Mouse (Mus musculus) heart, embryonic 15.5 days (tissue): ENCODE results near the gene Dmpk. TPM values are rescaled to one million over a fixed set of nuclear protein-coding genes. Genes with fewer than 3 reads are reported as not detected.

ENCODE experiments used
- ATAC-seq: fragments of 200-750 bp; cut with Nextera tagmentation; replicated peaks from 2 replicates; pipeline ENCODE4 v1.8.0; 2017; ENCODE audit warnings: low read depth, moderate TSS enrichment; ENCODE audit not compliant: insufficient number of reproducible peaks, insufficient read depth, low FRiP score
- H3K27ac ChIP-seq: fragments of 300-500 bp; sonication (generic); 2 replicates; pipeline ENCODE4 v1.5.1; 2015; ENCODE audit warnings: mild to moderate bottlenecking, inconsistent platforms
- H3K27me3 ChIP-seq: fragments of 300-500 bp; sonication (generic); 2 replicates; pipeline ENCODE4 v1.6.1; 2015; ENCODE audit warnings: inconsistent platforms
- H3K36me3 ChIP-seq: fragments of 300-500 bp; sonication (generic); 2 replicates; pipeline ENCODE4 v1.6.1; 2015; ENCODE audit warnings: mild to moderate bottlenecking, inconsistent platforms
- H3K4me1 ChIP-seq: fragments of 300-500 bp; sonication (generic); replicated peaks from 2 replicates; pipeline ENCODE4 v1.6.1; 2015; ENCODE audit warnings: inconsistent platforms
- H3K4me2 ChIP-seq: fragments of 300-500 bp; sonication (generic); 2 replicates; pipeline ENCODE4 v1.6.1; 2015; ENCODE audit warnings: inconsistent platforms, mild to moderate bottlenecking, moderate library complexity
- H3K4me3 ChIP-seq: fragments of 300-500 bp; sonication (generic); 2 replicates; pipeline ENCODE4 v1.5.1; 2015; ENCODE audit warnings: mild to moderate bottlenecking, inconsistent platforms
- H3K9ac ChIP-seq: fragments of 300-500 bp; sonication (generic); 2 replicates; pipeline ENCODE4 v1.6.1; 2015; ENCODE audit warnings: mild to moderate bottlenecking, inconsistent platforms
- H3K9me3 ChIP-seq: fragments of 300-500 bp; sonication (generic); replicated peaks from 2 replicates; pipeline ENCODE4 v1.6.1; 2016; ENCODE audit warnings: inconsistent platforms
- WGBS: fragments of 180-500 bp; shearing (Covaris S2); methylation state at CpG from one replicate; pipeline ENCODE4 v1.1.7; 2015; ENCODE audit warnings: mixed read lengths; 5-methylcytosine and 5-hydroxymethylcytosine counted together
- polyA plus RNA-seq: library from polyadenylated mRNA; unstranded; fragments of >200 nt; fragmentation: Nextera tagmentation; extraction: Ambion mirVana; gene quantifications from 2 replicates; pipeline ENCODE4 v1.2.1, GENCODE M21; 2015

Dmpk gene
- polyA plus RNA-seq, result 51.9 and 57.3 TPM in 2 replicates

DNA sequence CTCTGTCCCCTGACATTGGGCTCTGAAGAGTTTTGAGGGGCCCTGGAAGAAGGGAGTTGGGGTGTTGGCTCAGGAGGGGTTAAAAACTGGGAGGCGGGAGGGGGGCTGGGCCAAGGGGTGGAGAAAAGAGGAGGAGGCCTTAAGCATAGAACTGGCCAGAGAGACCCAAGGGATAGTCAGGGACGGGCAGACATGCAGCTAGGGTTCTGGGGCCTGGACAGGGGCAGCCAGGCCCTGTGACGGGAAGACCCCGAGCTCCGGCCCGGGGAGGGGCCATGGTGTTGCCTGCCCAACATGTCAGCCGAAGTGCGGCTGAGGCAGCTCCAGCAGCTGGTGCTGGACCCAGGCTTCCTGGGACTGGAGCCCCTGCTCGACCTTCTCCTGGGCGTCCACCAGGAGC is at the start of gene Dmpk:
Dmpk (plus strand) TSS at position 149 of the 400 bp plus-strand sequence.
- H3K36me3 ChIP-seq, result peaks cover 43% of the 10 kb centered on the region
- H3K9ac ChIP-seq, result peak within 1 kb of the TSS; percentile 47
- H3K4me3 ChIP-seq, result peak within 1 kb of the TSS; percentile 46
- 27% methylated on average over 10 of the region's 10 CpGs for WGBS
- H3K4me2 ChIP-seq, result peak within 1 kb of the TSS; percentile 63
- H3K4me1 ChIP-seq, result peaks cover 71% of the 10 kb centered on the region
- ATAC-seq, result peak; percentile 71
- peak within 1 kb of the TSS; percentile 86 for H3K27ac ChIP-seq
- no peaks in the 10 kb centered on the region for H3K27me3 ChIP-seq
- H3K9me3 ChIP-seq, result no peaks in the 10 kb centered on the region

DNA sequence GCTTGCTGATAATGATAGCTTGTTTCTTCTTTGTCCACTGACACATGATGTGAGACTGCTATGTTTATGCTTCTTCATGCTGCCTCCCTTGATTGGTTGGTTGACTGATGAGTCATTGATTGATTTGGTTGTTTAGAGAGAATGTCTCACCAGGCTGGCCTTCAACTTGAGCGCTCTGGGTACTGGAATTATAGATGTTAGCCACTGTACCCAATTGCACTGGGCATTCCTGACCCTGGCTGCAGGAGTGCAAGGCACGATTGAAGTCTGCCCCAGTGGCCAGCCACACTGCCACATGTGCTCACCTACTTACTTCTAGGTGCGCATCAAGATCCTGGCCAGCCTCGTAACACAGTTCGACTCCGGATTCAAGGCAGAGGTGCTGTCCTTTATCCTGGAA is 39.0 kb upstream of the Dmpk start:
- Histone ChIP-seq H3K4me3 (no peak overlapping the region), H3K9ac (no peak overlapping the region), H3K27me3 (no peaks in the 10 kb centered on the region), H3K27ac (no peak overlapping the region), H3K4me2 (no peak overlapping the region), H3K9me3 (no peaks in the 10 kb centered on the region), H3K36me3 (peaks cover 98% of the 10 kb centered on the region), H3K4me1 (no peaks in the 10 kb centered on the region)
- WGBS, result 95% methylated on average over 6 of the region's 6 CpGs
- no peak for ATAC-seq

DNA sequence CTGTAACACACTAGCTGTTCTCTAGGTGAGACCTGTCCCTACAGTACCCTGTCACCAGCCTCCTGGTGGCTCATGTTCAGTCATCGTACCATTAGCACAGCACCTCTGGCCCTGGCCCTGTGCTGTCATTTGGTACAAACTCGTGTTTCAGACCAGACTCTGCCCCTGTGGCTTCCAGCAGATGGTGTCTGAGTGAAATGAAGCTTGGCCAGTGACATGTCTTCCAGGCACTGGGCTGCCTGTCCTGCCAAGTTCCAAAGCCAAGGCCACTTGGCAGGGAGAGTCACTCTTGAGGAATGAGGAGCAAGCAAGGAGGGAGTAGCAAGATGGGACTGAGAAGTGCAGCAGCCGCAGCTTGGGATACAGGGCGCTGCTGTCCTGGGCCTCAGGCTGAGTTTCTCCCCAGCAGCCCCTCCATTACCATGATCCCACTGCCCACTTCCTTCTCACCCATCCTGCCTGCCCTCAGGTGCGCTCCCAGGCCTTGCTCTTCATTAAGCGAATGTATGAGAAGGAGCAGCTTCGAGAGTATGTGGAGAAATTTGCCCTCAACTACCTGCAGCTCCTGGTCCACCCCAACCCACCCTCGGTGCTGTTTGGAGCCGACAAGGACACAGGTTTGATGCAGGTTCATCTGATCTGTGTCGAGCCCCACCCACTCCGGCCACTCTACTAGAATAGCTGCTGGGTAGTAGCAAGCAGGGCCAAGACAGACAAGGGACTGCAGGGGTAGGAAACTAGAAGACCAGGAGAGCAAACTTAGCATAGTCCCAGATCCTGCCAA is 37.2 kb upstream of the Dmpk start:
- H3K27me3 ChIP-seq, result no peaks in the 10 kb centered on the region
- no peak overlapping the region for H3K9ac ChIP-seq
- no peaks in the 10 kb centered on the region for H3K9me3 ChIP-seq
- no peak overlapping the region for H3K4me3 ChIP-seq
- H3K4me1 ChIP-seq, result no peaks in the 10 kb centered on the region
- 89% methylated on average over 11 of the region's 11 CpGs for WGBS
- no peak overlapping the region for H3K27ac ChIP-seq
- H3K4me2 ChIP-seq, result no peak overlapping the region
- peaks cover 98% of the 10 kb centered on the region for H3K36me3 ChIP-seq
- ATAC-seq, result no peak

DNA sequence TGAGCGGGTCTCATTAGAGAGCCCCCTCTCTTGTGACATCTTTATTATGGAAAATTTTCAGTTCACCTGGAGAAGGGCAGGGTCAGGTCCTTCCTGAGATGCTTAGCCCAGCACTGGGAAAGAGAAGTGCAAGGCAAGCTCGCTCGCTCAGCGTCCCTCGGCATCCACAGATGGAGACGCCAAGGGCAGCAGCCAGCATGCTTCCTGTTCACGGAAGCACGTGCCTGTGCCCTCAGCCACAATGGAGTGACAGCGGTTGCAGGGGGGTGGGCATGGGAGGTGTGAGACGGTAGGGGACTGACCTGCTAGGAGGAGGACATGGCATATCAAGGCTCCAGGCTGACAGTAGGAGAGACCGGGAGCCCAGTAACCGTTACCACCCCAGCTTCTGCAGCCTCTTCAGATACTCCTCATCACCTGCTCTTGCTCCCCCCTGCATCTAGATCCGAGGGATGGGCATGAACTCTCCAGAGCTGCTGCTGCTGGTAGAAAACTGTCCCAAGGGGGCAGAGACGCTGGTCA is 35.6 kb upstream of the Dmpk start:
- Histone ChIP-seq H3K36me3 (peaks cover 87% of the 10 kb centered on the region), H3K9me3 (no peaks in the 10 kb centered on the region), H3K27ac (no peak overlapping the region), H3K4me3 (no peak overlapping the region), H3K4me2 (no peak overlapping the region), H3K9ac (no peak overlapping the region), H3K4me1 (no peaks in the 10 kb centered on the region), H3K27me3 (no peaks in the 10 kb centered on the region)
- 83% methylated on average over 14 of the region's 14 CpGs for WGBS
- no peak for ATAC-seq

DNA sequence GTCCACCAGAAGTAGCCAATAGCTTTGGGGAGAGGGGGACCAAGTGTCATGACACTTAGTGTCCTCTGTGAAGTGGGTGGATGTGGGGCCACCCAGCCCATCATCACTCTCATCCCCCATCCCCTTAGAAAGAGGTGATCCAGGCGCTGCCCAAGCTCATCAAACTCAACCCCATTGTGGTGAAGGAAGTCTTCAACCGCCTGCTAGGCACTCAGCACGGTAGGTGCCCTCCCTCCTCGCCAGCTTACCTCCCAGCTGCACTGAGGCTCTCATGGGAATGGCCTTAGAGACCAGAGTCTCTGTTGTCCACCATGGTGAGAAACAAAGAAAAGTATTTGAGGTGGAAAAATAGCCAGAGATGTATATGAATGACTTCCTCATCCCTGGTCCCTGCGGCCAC is 34.4 kb upstream of the Dmpk start:
- no peak for ATAC-seq
- WGBS, result 87% methylated on average over 5 of the region's 5 CpGs
- H3K36me3 ChIP-seq, result peaks cover 75% of the 10 kb centered on the region

DNA sequence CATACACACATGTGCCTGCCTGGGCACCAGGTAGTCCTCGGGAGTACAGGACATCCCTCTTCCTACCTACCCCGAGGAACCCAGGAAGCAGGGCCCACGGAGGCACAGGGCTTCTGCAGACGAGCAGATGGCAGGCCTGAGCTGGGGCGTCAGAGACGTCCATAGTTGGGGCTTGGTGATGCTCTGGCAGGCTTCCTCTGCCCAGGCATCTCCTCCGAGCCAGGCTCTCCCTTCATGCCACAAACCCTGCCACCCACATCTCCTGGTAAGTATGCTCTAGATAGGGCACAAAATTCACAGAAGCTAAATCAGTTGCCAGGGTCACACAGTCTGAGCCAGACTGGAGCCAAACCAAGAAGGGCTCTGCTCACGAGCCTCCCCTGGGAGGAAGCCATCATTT is 33.5 kb upstream of the Dmpk start:
- no peaks in the 10 kb centered on the region for H3K27me3 ChIP-seq
- 87% methylated on average over 8 of the region's 8 CpGs for WGBS
- no peak overlapping the region for H3K4me3 ChIP-seq
- H3K9ac ChIP-seq, result no peak overlapping the region
- no peak for ATAC-seq
- H3K9me3 ChIP-seq, result no peaks in the 10 kb centered on the region
- H3K36me3 ChIP-seq, result peaks cover 65% of the 10 kb centered on the region
- H3K27ac ChIP-seq, result no peak overlapping the region
- peaks cover 10% of the 10 kb centered on the region; the same call in 1 of the 2 replicates for H3K4me1 ChIP-seq
- no peak overlapping the region for H3K4me2 ChIP-seq

More for the DNA sequence above, 34.4 kb upstream of the Dmpk start:
- H3K9ac ChIP-seq, result no peak overlapping the region
- H3K27me3 ChIP-seq, result no peaks in the 10 kb centered on the region
- H3K4me1 ChIP-seq, result 0 out of 2 replicates have a peak, but pooled peaks cover 4% of the 10 kb centered on the region
- no peak overlapping the region for H3K27ac ChIP-seq
- H3K9me3 ChIP-seq, result no peaks in the 10 kb centered on the region
- no peak overlapping the region for H3K4me2 ChIP-seq
- H3K4me3 ChIP-seq, result no peak overlapping the region

DNA sequence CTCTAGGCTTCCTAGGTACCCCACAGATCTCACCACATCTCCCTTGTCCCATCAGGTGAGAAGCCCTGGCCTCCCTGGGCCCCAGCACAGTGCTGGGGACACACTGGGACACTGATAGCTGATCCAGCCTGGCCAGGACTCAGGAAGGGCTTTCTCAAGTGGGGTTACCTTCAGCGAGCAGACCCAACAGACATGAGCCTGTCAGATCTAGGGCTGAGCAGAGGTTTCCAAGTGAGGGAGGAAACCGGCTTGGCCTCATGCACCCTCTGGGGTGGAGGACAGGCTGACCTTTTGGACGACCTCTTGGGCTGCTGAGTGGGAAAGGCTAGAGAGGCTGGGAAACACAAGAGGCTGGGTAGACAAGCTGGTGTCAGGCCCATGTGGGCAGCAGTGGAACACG is 32.5 kb upstream of the Dmpk start:
- Histone ChIP-seq H3K27ac (no peak overlapping the region), H3K36me3 (peaks cover 56% of the 10 kb centered on the region), H3K9me3 (no peaks in the 10 kb centered on the region), H3K9ac (no peak overlapping the region), H3K27me3 (no peaks in the 10 kb centered on the region), H3K4me3 (no peak overlapping the region), H3K4me2 (no peak overlapping the region), H3K4me1 (peaks cover 10% of the 10 kb centered on the region; the same call in 1 of the 2 replicates)
- 58% methylated on average over 4 of the region's 4 CpGs for WGBS
- ATAC-seq, result no peak

DNA sequence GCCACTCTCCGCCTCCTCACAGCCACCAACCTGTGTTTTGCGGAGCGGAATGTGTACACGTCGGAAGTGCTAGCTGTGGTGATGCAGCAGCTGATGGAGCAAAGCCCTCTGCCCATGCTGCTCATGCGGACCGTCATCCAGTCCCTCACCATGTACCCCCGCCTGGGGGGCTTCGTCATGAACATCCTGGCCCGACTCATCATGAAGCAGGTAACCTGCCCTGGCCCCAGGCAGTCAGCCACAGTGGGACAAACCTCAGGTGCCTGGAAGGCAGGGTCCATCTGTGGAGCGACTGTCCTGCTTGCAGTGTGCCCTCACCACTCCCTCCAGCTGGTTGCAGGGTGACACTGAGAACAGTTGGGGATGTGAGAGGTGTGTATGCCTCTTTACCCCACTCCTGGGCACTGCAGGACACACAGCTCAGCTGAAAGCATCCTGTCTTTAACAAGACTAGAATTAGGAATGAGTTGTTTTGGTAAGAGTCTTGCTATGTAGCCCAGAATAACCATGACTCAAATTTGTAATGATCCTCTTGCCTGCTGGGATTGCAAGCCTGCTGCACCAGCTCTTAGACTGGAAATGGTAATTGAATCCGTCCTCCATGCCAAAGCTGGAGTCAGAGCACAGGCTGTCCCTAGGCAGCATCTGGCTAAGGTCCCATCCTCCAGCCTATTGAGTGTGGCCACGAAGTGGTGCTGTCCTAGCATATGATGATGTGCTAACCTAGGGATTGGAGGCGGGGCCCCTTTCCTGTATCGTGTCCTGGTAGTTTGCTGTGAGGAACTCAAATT is 31.1 kb upstream of the Dmpk start:
- no peak overlapping the region for H3K4me3 ChIP-seq
- peaks cover 42% of the 10 kb centered on the region for H3K36me3 ChIP-seq
- 86% methylated on average over 15 of the region's 15 CpGs for WGBS
- ATAC-seq, result no peak
- H3K27me3 ChIP-seq, result no peaks in the 10 kb centered on the region
- peaks cover 10% of the 10 kb centered on the region; the same call in 1 of the 2 replicates for H3K4me1 ChIP-seq
- H3K9me3 ChIP-seq, result no peaks in the 10 kb centered on the region
- no peak overlapping the region for H3K4me2 ChIP-seq
- no peak overlapping the region for H3K27ac ChIP-seq
- no peak overlapping the region for H3K9ac ChIP-seq

DNA sequence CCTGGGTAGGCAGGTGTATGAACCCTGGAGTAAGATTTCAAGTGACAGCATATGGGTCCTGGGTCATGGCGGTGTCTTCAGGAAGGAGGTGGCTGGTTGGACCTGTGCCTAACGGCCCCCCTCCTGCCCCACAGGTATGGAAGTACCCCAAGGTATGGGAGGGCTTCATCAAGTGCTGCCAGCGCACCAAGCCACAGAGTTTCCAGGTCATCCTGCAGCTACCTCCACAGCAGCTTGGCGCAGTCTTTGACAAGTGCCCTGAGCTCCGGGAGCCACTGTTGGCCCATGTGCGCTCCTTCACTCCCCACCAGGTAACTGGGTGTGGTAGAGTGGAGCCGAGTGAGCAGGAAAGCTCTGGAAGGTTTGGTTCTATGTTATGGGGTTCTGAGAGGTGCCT is 30.5 kb upstream of the Dmpk start:
- Histone ChIP-seq H3K4me3 (no peak overlapping the region), H3K4me2 (no peak overlapping the region), H3K27me3 (no peaks in the 10 kb centered on the region), H3K9me3 (no peaks in the 10 kb centered on the region), H3K4me1 (peaks cover 10% of the 10 kb centered on the region; the same call in 1 of the 2 replicates), H3K9ac (no peak overlapping the region), H3K27ac (no peak overlapping the region), H3K36me3 (peaks cover 36% of the 10 kb centered on the region)
- 82% methylated on average over 7 of the region's 7 CpGs for WGBS
- no peak for ATAC-seq

DNA sequence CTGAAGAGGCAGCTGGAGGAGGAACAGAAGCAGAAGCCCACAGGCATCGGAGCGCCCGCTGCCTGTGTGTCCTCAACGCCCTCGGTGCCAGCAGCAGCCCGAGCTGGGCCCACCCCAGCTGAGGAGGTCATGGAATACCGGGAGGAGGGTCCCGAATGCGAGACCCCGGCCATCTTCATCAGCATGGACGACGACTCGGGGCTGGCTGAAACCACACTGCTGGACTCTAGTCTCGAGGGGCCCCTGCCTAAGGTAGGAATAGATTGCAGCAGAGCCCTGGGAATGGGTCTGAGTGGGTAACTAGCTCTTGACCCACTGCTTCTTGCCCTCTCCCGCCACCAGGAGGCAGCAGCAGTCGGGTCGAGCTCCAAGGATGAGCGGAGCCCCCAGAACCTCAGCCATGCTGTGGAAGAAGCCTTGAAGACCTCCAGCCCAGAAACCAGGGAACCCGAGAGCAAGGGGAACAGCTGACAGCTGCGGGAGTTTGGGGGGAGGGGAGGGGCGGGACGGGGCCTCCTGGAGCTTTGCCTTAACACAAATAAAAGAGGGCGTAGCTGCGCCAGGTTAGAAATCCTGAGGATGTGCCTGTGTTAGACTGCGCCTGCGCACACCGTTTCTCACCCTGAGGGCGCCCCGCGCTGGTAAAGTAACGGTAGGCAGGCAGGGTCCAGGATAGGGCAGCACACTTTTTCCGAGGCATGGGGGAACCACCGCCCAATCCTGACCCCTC is 29.4 kb upstream of the Dmpk start, which contains the start of gene Rsph6a:
Rsph6a (plus strand) TSS at position 644 of the 730 bp plus-strand sequence.
- Histone ChIP-seq H3K9me3 (no peaks in the 10 kb centered on the region), H3K4me2 (peak within 1 kb of the TSS; percentile 14), H3K27me3 (no peaks in the 10 kb centered on the region), H3K4me3 (no peak within 1 kb of the TSS), H3K36me3 (peaks cover 27% of the 10 kb centered on the region), H3K4me1 (peaks cover 10% of the 10 kb centered on the region; the same call in 1 of the 2 replicates), H3K27ac (no peak within 1 kb of the TSS), H3K9ac (no peak within 1 kb of the TSS)
- 32% methylated on average over 33 of the region's 33 CpGs for WGBS
- ATAC-seq, result no peak; the same call in 1 of the 2 replicates

DNA sequence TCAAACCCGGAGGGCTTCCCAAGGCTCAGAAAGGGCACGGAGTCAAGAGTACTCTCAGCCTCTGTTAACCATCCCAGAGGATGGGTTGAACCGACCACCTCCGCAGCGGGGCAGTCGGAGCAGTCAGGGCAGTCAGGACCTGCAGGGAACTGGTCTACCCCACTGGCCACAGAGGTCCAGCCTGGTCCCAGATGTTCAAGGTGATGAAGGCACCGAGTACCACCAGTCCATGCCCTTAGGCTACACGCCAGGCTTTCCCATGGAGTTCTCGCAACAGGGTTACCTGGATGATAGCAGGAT is 28.9 kb upstream of the Dmpk start:
- no peaks in the 10 kb centered on the region for H3K9me3 ChIP-seq
- peak overlapping the region; percentile 14 for H3K4me2 ChIP-seq
- 68% methylated on average over 9 of the region's 9 CpGs for WGBS
- H3K27me3 ChIP-seq, result no peaks in the 10 kb centered on the region
- no peak overlapping the region for H3K4me3 ChIP-seq
- H3K9ac ChIP-seq, result no peak overlapping the region
- H3K36me3 ChIP-seq, result peaks cover 22% of the 10 kb centered on the region
- H3K27ac ChIP-seq, result no peak overlapping the region
- H3K4me1 ChIP-seq, result peaks cover 10% of the 10 kb centered on the region; the same call in 1 of the 2 replicates
- no peak for ATAC-seq
